Mouse (Mus musculus): ENCODE results near the gene Rdh5. TPM values are rescaled to one million over a fixed set of nuclear protein-coding genes. Genes with fewer than 3 reads are reported as not detected.

Gene Rdh5
- total RNA-seq (2023): 1 to 10 TPM; 4.9 to 5.2 TPM

DNA sequence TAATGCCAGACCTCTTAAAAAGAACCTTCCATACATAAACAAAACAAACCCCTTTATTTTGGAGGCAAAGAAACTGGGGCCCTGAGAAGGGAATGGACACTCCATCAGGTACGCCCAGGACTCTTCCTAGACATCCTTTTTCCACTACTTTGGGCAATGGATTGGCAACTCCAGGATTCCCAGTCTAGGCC lies at the start of gene Rdh5:
Gene Rdh5 (minus strand): TSS at position 67 of the 191 bp plus-strand sequence.

DNA sequence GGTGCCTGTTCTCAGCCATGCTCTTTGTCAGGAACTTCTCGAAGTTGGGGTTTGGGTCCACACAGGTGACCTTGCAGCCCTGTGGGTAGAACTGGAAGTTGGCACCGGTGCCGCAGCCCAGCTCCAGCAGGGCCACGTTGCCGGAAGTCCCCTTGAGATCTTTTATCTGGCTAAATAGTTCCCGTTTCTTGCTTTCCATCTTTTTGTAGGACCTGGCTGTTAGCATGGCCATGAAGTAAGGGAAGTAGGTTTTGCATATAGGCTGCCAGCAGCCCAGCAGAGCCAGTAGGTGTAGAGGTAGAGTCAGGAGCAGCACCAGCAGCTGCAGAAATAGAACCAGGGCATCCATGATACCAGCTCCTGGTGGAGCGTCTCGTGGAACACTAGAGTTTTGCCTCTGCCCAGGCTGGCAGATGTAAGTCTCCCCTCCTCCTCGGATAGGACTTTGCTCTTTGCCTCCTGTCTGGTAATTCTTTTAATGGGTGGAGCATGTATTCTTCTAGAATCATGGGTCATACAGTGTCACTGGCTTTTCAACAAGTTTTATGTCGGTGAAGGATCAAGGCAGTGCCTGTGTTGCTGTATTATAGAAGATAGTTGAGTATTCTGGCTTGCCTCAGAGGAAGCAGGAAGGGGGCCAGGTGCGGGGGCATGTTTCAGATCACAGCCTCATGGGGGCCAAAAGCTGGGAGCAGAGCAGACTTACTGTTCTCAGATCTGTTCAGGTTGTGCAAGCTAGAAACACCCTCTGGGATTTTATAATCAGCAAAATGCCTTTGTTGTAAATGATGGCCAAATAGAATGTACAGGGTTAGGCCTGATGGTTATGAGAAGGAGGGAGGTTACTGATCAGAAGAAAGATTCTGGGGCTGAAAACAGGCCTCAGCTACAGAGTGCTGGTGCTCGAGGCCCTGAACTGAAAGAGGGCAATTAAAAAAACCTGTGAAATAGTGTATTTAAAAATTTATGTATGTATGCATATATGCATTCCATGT lies 38.2 kb upstream of the Rdh5 start, which contains the start of gene Mettl7b:
Gene Mettl7b (minus strand): TSS at position 399 of the 995 bp plus-strand sequence.

DNA sequence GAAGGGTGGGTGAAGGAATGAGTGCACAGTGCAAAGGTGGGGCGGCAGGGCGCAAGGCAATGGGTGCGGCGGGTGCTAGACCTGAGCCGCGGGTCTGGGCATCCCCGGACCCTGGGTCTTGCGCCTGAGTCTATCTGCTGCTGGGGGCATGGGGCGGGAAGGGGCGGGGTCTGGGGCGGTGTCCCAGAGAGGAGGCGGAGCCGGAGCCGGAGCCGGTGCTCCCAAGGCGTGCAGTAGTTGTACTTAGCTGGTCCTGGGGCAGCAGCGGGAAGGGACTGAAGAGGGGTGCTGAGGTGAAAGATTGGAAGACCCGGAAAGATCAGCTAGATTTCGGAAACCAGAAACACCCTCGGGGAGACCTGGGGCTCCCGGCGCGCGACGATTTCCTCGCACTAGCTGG lies 10.9 kb upstream of the Rdh5 start, which contains the start of gene Itga7:
Gene Itga7 (plus strand): TSS at position 245 of the 400 bp plus-strand sequence.

DNA sequence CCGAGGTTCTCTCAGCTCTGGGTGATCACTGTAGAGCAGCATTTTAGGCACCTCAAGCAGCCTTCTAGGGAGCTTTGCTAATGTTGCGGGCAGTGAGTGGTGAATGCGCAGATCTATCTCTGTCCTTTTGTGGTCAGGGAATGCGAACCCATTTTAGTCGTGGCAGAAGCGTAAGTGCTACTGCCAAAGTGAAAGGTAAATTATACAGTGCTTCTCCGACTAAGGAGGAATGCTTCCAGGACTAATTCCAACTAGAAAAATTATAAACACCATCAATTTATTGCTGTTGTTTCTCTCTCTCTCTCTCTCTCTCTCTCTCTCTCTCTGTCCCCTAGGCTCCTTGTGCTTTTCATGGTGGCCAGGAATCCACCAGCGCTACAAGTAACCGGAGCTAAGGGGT lies 1.2 kb upstream of the Rdh5 start, which contains the start of gene Bloc1s1:
Gene Bloc1s1 (minus strand): TSS at position 101 of the 400 bp plus-strand sequence.

DNA sequence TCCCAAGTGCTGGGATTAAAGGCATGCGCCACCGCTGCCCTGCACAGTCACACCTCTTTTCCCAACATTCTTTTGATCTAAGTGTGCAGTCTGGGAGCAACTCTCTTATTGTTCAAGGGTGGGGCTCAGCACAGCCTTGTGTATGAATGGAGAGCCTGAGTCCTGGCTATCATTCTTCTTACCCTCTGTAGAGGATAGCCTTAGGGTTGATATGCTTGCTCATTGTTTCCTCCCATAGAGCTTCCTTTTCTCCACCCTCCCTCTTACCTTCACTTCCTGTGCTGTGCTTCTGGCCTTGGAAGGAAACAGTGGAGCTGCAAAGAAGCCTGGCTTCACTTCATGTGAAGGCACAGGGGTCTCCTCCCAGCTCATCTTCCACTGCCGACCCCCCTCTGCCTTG lies 22.0 kb downstream of the Rdh5 start, which contains the start of gene Cd63:
Gene Cd63 (plus strand): TSS at position 292 of the 400 bp plus-strand sequence.

DNA sequence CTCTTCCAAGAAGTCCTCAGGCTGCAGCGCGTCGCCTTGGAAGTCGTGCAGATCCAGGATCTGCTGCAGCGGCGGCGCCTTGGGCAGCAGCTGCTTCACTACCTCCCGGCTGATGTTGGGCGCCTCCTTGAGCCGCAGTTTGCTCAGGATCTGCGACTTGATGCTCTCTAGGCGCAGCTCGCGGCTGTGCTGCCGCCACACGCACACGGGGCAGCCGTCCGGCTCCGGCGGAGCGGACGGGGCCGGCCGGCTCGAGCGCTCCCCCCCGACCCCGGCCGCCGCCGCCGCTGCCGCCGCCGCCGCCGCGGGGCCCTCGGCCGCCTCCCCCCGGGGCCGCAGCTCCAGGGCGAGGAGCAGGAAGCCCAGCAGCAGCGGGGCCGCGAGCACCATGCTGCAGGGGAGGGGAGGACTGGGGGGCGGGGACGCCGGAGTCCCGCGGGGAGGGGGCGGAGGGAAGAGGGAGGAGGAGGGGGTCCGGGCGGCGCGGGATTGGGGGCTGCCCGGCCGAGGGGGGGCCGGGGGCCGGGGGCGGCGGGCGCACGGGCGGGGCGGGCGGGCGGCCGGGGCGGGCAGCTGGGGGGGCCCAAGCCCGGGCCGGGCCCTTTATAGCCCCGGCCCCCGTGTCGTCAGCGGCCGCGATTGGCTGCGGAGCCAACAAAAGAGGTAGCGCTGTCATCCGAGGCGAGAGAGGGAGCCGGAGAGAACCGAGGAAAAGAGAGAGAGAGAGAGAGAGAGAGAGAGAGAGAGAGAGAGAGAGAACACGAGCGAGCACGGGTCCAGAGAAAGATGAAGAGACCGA lies 31.2 kb downstream of the Rdh5 start, which contains the start of gene Gdf11:
Gene Gdf11 (minus strand): TSS at position 423 of the 799 bp plus-strand sequence.

Other genes with a start within 250 kb of the Rdh5 start
- 1 to 10 TPM; 2.9 to 4.4 TPM for gene Suox, start 248.8 kb downstream of the Rdh5 start, total RNA-seq (2023)
- 10 to 100 TPM; 87.5 to 89.5 TPM for gene Rab5b, start 226.6 kb downstream of the Rdh5 start, total RNA-seq (2023)
- under 1 TPM; 0.37 to 0.49 TPM for gene Pmel, start 218.7 kb downstream of the Rdh5 start, total RNA-seq (2023)
- gene Cdk2, start 217.9 kb downstream of the Rdh5 start, total RNA-seq (2023): 10 to 100 TPM; 34.9 to 37.9 TPM
- gene Dgka, start 178.0 kb downstream of the Rdh5 start, total RNA-seq (2023): 10 to 100 TPM; 49.5 to 55.2 TPM
- 10 to 100 TPM; 20.3 to 22.7 TPM for gene Pym1, start 175.0 kb downstream of the Rdh5 start, total RNA-seq (2023)
- 10 to 100 TPM in 1 of 2 experiments, 1 to 10 TPM in 1; 9.8 to 18.0 TPM for gene Mmp19, start 132.0 kb downstream of the Rdh5 start, total RNA-seq (2023)
- gene Dnajc14, start 118.8 kb downstream of the Rdh5 start, total RNA-seq (2023): 10 to 100 TPM; 63.2 to 69.8 TPM
- gene Tmem198b, start 118.5 kb downstream of the Rdh5 start, total RNA-seq (2023): 10 to 100 TPM; 10.8 to 11.1 TPM
- gene Sarnp, start 105.6 kb downstream of the Rdh5 start, total RNA-seq (2023): 10 to 100 TPM; 40.5 to 49.9 TPM
- 10 to 100 TPM; 30.9 to 41.1 TPM for gene Ormdl2, start 101.2 kb downstream of the Rdh5 start, total RNA-seq (2023)
- gene Gdf11, start 31.2 kb downstream of the Rdh5 start, total RNA-seq (2023): under 1 TPM; 0.43 to 0.50 TPM
- gene Cd63, start 21.9 kb downstream of the Rdh5 start, total RNA-seq (2023): 1 to 10 TPM; 3.9 to 5.2 TPM
- gene Bloc1s1, start 1.1 kb upstream of the Rdh5 start, total RNA-seq (2023): 100 to 1,000 TPM in 1 of 2 experiments, 10 to 100 TPM in 1; 85.1 to 109 TPM
- not detected for gene Itga7, start 10.9 kb upstream of the Rdh5 start, total RNA-seq (2023)
- not detected for gene Mettl7b, start 38.1 kb upstream of the Rdh5 start, total RNA-seq (2023)
- gene Olfr9, start 66.5 kb upstream of the Rdh5 start, total RNA-seq (2023): not detected
- gene Olfr763, start 87.9 kb upstream of the Rdh5 start, total RNA-seq (2023): not detected
- not detected for gene Olfr764-ps1, start 117.0 kb upstream of the Rdh5 start, total RNA-seq (2023)
- gene Olfr765, start 127.1 kb upstream of the Rdh5 start, total RNA-seq (2023): not detected
- not detected for gene Olfr766-ps1, start 146.1 kb upstream of the Rdh5 start, total RNA-seq (2023)
- not detected for gene Olfr767, start 160.0 kb upstream of the Rdh5 start, total RNA-seq (2023)
- not detected for gene Olfr768, start 176.5 kb upstream of the Rdh5 start, total RNA-seq (2023)
- not detected for gene Olfr769, start 195.0 kb upstream of the Rdh5 start, total RNA-seq (2023)
- gene Olfr770, start 216.1 kb upstream of the Rdh5 start, total RNA-seq (2023): not detected
- not detected for gene Olfr771, start 241.9 kb upstream of the Rdh5 start, total RNA-seq (2023)

All from monocyte, adult 59 days (primary cell).